Mouse (Mus musculus) v-Abl transformed pro-B cells (cell line): Measurements from ENCODE around the gene Atf6b.

Experiments used
- in situ Hi-C, 2 experiments: fragments of 400-800 bp; cut with MboI; formaldehyde crosslinking; loops; one replicate each; pipeline ENCODE4 v1.15.1; 2025; ENCODE audit not compliant: unreplicated experiment in 2 of 2

Atf6b gene

GRCm38 (mm10) chr17:34643944-34644343 is 3.0 kb upstream of the Atf6b start:
- in situ Hi-C loops: loop anchor here (10.0 to 25.0 kb wide), 2 partner anchors 271 to 293 kb away; partner anchors contain the start of genes Neu1 (in 1 of the 2) and Slc44a4 (in 1 of the 2)

- in situ Hi-C loops: loop anchor here (10.0 to 25.0 kb wide), 2 partner anchors 270 to 293 kb away; partner anchors contain the start of genes Neu1 (in 1 of the 2) and Slc44a4 (in 1 of the 2)
These were observed 2.3 kb upstream of the Atf6b start, which contains the start of gene Fkbpl for GRCm38 (mm10) chr17:34644608-34645007. Gene Fkbpl (plus strand): TSS chr17:34644764.

DNA sequence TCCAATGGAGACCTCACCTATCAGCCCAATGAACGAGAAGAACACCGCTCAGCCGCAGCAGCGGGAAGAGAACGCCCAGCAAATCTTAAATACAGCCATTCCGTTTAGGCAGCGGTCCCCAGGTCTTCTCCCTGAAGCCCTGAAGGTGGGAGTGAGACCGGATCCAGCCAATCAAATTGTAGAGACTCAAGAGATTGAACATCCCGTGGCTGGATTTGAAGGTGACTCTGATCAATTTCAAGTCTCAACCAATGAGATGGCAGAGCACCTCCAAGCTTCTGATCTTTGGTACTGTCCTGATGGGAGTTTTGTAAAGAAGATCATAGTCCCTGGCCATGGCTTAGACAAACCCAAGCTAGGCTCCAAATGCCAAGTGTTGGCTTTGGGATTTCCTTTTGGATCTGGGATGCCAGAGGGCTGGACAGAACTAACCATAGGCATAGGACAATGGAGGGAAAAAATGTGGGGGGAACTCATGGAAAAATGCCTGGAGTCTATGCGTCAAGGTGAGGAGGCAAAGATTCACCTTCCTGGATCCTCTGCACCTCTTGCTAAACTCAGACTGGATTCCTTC is 1.6 kb upstream of the Atf6b start:
- in situ Hi-C loops: loop anchor here (10.0 to 25.0 kb wide), 2 partner anchors 269 to 292 kb away; partner anchors contain the start of genes Neu1 (in 1 of the 2) and Slc44a4 (in 1 of the 2)

DNA sequence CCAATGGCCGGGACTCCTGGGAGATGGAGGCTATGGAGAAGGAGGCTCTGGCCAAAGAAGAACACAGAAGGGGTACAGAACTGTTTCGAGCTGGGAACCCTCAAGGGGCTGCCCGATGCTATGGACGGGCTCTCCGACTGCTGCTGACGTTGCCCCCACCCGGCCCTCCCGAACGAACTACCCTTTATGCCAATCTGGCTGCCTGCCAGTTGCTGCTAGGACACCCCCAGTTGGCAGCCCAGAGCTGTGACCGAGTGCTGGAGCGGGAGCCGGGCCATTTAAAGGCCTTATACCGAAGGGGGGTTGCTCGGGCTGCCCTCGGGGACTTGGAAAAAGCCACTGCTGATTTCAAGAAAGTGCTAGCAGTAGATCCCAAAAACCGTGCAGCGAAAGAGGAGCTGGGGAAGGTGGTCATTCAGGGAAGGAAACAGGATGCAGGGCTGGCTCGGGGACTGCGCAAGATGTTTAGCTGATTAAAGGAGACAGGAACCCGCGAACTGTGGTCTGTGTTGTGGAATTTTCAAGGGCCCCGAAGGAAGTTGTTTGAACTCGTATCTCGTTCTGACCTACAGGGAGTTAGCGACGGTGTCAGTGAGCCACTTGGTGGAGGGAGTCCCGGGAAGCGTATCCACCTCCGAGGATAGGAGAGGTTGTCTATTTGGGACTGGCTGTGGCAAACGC is 975 bp upstream of the Atf6b start:
- in situ Hi-C loops: loop anchor here (10.0 to 25.0 kb wide), 2 partner anchors 269 to 291 kb away; partner anchors contain the start of genes Neu1 (in 1 of the 2) and Slc44a4 (in 1 of the 2)

DNA sequence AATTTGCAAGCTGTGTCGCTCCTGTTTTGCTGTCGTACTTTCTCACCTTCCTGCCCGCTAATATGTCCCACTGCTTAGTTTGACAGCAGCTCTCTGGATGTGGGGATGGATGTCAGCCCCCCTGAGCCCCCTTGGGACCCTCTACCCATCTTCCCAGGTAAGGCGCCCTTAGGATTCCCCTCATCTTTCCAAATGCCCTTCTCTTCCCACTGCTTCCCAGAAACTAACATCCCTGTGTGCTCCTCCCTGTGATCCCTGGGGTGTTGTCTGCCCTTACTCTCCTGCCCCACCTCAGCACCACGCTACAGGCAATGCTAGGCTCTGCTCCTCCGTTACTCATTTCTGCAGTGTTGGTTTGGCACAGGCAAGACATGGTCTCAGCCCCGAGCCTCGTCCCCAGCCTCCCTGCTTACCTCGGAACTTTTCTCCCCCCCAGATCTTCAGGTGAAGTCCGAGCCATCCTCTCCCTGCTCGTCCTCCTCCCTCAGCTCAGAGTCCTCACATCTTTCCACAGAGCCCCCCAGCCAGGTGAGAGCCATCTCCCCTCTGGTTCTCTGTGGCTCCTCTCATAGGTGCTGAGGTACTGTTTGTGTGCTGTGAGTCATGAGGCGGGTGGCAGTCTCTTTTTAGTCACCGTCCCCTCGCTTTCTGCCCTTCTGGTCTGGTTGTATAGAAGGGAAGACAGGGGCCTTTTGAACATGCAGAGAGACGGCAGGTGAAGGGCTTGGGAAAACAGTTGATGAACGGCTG is 1.4 kb downstream of the Atf6b start:
- in situ Hi-C loops: loop anchor here (10.0 to 25.0 kb wide), 2 partner anchors 266 to 289 kb away; partner anchors contain the start of genes Neu1 (in 1 of the 2) and Slc44a4 (in 1 of the 2)

- in situ Hi-C loops: loop anchor here (10.0 to 25.0 kb wide), 2 partner anchors 266 to 288 kb away; partner anchors contain the start of genes Neu1 (in 1 of the 2) and Slc44a4 (in 1 of the 2)
These were observed 2.3 kb downstream of the Atf6b start for GRCm38 (mm10) chr17:34649106-34649864.

- in situ Hi-C loops: no loop called here
These were observed 3.8 kb downstream of the Atf6b start for GRCm38 (mm10) chr17:34650781-34651180.

- in situ Hi-C loops: no loop called here
These were observed 4.7 kb downstream of the Atf6b start for GRCm38 (mm10) chr17:34651507-34652221.

DNA sequence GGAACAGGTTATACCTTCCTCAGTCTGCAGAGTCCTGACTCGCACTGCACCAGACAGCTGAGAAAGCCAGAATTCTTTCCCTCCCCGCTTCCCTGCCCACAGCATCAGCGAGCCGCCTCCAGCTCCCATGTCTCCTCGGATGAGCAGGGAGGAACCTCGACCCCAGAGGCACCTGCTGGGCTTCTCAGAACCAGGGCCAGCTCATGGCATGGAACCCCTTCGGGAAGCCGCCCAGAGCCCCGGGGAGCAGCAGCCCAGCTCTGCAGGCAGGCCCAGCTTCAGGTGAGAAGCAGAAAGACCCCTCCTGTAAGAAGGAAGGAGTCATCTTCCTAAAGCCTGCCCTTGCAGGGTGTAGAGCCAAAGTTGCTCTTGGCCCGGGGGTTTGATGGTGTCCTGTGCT is 5.6 kb downstream of the Atf6b start:
- in situ Hi-C loops: no loop called here

GRCm38 (mm10) chr17:34652985-34653384 is 6.0 kb downstream of the Atf6b start:
- in situ Hi-C loops: no loop called here

GRCm38 (mm10) chr17:34653746-34654285 is 6.9 kb downstream of the Atf6b start:
- in situ Hi-C loops: no loop called here

- in situ Hi-C loops: no loop called here
These were observed 7.4 kb downstream of the Atf6b start for GRCm38 (mm10) chr17:34654392-34654791.

DNA sequence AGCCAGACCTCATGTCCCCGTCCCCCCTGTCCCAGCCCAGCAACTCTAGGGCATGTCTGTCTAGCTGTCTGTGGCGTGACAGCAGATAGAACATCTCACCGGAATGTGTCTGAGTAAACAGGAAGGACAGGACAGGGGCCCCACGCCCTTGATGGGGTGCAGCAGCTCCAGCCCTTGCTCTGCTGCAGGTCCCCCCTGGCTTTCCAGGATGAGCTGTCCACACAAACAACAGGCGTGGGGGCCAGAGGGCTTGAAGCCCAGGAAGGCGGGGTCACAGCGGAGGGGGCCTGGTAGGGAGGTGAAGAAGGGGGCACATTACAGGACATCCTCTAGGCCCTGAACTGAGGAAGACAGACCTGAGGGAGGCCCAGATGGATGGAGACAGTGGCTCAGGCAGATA is 8.2 kb downstream of the Atf6b start:
- in situ Hi-C loops: no loop called here

DNA sequence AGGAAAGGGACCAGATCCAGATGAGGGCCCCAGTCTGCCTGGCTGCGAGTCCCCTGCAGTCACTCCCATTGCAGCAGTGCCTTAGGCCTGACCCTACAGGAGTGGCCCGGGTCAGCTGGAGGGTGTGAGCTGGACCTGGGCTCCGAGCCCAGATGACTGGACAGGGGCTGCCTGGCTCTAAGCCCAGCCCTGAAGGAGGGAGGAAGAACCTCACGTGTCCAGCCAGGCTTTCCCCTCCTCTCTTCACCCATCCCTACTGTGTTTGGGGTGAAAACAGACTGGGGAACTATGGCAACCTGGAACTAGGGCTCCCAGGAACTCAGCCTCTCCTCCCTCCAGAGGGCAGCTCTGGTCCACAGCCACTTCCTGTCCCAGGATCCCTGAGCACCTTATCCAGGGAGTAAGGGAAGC is 8.6 kb downstream of the Atf6b start:
- in situ Hi-C loops: no loop called here

GRCm38 (mm10) chr17:34656666-34657065 is 9.7 kb downstream of the Atf6b start:
- in situ Hi-C loops: no loop called here

- in situ Hi-C loops: no loop called here
These were observed 10.3 kb downstream of the Atf6b start for GRCm38 (mm10) chr17:34657271-34657670.

DNA sequence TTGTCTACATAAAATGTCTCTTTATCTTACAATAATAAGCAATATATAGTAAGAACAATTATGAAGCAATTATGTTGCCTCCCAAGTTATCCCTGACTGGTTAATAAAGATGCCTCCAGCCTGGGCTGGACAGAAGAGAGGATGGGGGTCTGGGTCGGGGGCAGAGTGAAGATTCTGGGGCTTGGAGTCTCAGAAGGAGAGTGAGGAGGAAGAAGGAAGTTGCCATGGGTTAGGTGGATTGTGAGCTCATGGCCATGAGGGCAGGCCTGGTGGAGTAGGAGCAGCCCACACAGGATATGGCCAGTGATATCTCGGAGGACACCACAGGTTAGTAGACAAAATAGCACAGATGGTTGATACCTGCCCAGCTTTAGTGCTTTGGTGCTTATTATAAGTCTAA is 11.2 kb downstream of the Atf6b start:
- in situ Hi-C loops: no loop called here

GRCm38 (mm10) chr17:34658591-34658990 is 11.6 kb downstream of the Atf6b start:
- in situ Hi-C loops: no loop called here

DNA sequence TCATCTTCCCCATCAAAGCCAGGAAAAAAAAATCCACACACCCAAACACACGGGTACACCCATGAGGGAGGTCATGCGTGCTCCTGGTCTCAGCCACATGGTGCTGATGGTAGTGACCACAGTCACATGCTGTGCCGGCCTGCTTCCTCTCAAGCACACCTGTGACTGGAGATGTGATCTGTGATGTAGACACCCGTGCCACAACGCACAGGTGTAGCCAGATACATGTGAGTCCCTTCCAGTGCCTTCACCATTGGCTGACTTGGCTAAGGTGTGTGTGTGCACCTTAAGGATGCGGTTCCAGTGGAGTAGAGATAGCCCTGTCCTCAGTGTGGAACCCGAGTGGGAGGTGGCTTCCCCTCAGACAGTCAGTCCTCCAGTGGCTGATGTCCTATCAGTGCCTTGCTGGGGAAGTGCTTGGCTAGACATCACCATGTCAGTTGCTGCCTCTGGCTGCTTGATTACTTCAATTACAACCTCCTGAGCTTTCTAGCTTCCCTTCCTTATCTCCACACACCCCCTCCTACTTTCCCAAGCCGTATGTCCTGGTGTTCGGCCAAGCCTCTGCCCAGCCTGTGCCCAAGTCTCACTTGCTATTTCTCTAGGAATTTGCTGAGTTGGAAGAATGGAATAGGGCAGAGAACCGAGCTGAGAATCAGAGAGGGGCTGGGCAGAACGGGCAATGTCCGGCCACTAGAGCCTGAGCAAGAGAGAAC is 12.4 kb downstream of the Atf6b start:
- in situ Hi-C loops: no loop called here
